Mouse (Mus musculus): ENCODE measurements around the gene Evx2.

The Evx2 gene

GRCm38 (mm10) chr2:74697567-74698121, 38.3 kb upstream of the Evx2 start, which contains the start of gene Hoxd9:
Gene Hoxd9, plus strand, starts transcription at chr2:74697727.
- in situ Hi-C loops (cut with MboI; ENCODE audit: low pct_unique_long_range_greater_than_20kb in 1 of 2, low sequenced_read_pairs in 2 of 2, unreplicated experiment in 1 of 2): loop anchor here (10.0 to 25.0 kb wide), 3 partner anchors 267 to 890 kb away; no protein-coding TSS in a partner anchor

GRCm38 (mm10) chr2:74696442-74697335, 37.3 kb upstream of the Evx2 start:
- in situ Hi-C loops (cut with MboI; ENCODE audit: low pct_unique_long_range_greater_than_20kb in 1 of 2, low sequenced_read_pairs in 2 of 2, unreplicated experiment in 1 of 2): loop anchor here (10.0 to 25.0 kb wide), 3 partner anchors 268 to 891 kb away; no protein-coding TSS in a partner anchor

GRCm38 (mm10) chr2:74695813-74696430, 36.6 kb upstream of the Evx2 start:
- in situ Hi-C loops (cut with MboI; ENCODE audit: low pct_unique_long_range_greater_than_20kb in 1 of 2, low sequenced_read_pairs in 2 of 2, unreplicated experiment in 1 of 2): loop anchor here (10.0 to 25.0 kb wide), 3 partner anchors 269 to 891 kb away; no protein-coding TSS in a partner anchor

GRCm38 (mm10) chr2:74695383-74695782, 36.0 kb upstream of the Evx2 start:
- in situ Hi-C loops (cut with MboI; ENCODE audit: low pct_unique_long_range_greater_than_20kb in 1 of 2, low sequenced_read_pairs in 2 of 2, unreplicated experiment in 1 of 2): loop anchor here (10.0 to 25.0 kb wide), 3 partner anchors 269 to 892 kb away; no protein-coding TSS in a partner anchor

- in situ Hi-C loops (cut with MboI; ENCODE audit: low pct_unique_long_range_greater_than_20kb in 1 of 2, low sequenced_read_pairs in 2 of 2, unreplicated experiment in 1 of 2): loop anchor here (10.0 to 25.0 kb wide), 3 partner anchors 271 to 893 kb away; no protein-coding TSS in a partner anchor
Measured at GRCm38 (mm10) chr2:74694066-74694465, 34.7 kb upstream of the Evx2 start.

- in situ Hi-C loops (cut with MboI; ENCODE audit: low pct_unique_long_range_greater_than_20kb in 1 of 2, low sequenced_read_pairs in 2 of 2, unreplicated experiment in 1 of 2): loop anchor here (10.0 to 25.0 kb wide), 3 partner anchors 271 to 894 kb away; no protein-coding TSS in a partner anchor
Measured at GRCm38 (mm10) chr2:74693432-74693827, 34.1 kb upstream of the Evx2 start.

GRCm38 (mm10) chr2:74692808-74693431, 33.6 kb upstream of the Evx2 start:
- in situ Hi-C loops (cut with MboI; ENCODE audit: low pct_unique_long_range_greater_than_20kb in 1 of 2, low sequenced_read_pairs in 2 of 2, unreplicated experiment in 1 of 2): loop anchor here (10.0 to 25.0 kb wide), 3 partner anchors 272 to 894 kb away; no protein-coding TSS in a partner anchor

GRCm38 (mm10) chr2:74691995-74692807, 32.8 kb upstream of the Evx2 start:
- in situ Hi-C loops (cut with MboI; ENCODE audit: low pct_unique_long_range_greater_than_20kb in 1 of 2, low sequenced_read_pairs in 2 of 2, unreplicated experiment in 1 of 2): loop anchor here (10.0 to 25.0 kb wide), 3 partner anchors 273 to 895 kb away; no protein-coding TSS in a partner anchor

- in situ Hi-C loops (cut with MboI; ENCODE audit: low pct_unique_long_range_greater_than_20kb in 1 of 2, low sequenced_read_pairs in 2 of 2, unreplicated experiment in 1 of 2): loop anchor here (10.0 to 25.0 kb wide), 3 partner anchors 274 to 896 kb away; no protein-coding TSS in a partner anchor
Measured at GRCm38 (mm10) chr2:74691022-74691951, 31.9 kb upstream of the Evx2 start, which contains the start of gene Hoxd10. Gene Hoxd10, plus strand, starts transcription at chr2:74691924.

- in situ Hi-C loops (cut with MboI; ENCODE audit: low pct_unique_long_range_greater_than_20kb in 1 of 2, low sequenced_read_pairs in 2 of 2, unreplicated experiment in 1 of 2): loop anchor here (10.0 to 25.0 kb wide), 3 partner anchors 274 to 897 kb away; no protein-coding TSS in a partner anchor
Measured at GRCm38 (mm10) chr2:74690338-74690716, 31.0 kb upstream of the Evx2 start.

- in situ Hi-C loops (cut with MboI; ENCODE audit: low pct_unique_long_range_greater_than_20kb in 1 of 2, low sequenced_read_pairs in 2 of 2, unreplicated experiment in 1 of 2): loop anchor here (10.0 to 25.0 kb wide), 4 partner anchors 45 to 898 kb away; no protein-coding TSS in a partner anchor
Measured at GRCm38 (mm10) chr2:74689574-74690337, 30.4 kb upstream of the Evx2 start.

- in situ Hi-C loops (cut with MboI; ENCODE audit: low pct_unique_long_range_greater_than_20kb in 1 of 2, low sequenced_read_pairs in 2 of 2, unreplicated experiment in 1 of 2): loop anchor here (10.0 to 25.0 kb wide), 2 partner anchors 46 to 898 kb away; no protein-coding TSS in a partner anchor
Measured at GRCm38 (mm10) chr2:74688795-74689573, 29.6 kb upstream of the Evx2 start.

GRCm38 (mm10) chr2:74687698-74688555, 28.6 kb upstream of the Evx2 start:
- in situ Hi-C loops (cut with MboI; ENCODE audit: low pct_unique_long_range_greater_than_20kb in 1 of 2, low sequenced_read_pairs in 2 of 2, unreplicated experiment in 1 of 2): loop anchor here (10.0 to 25.0 kb wide), 2 partner anchors 47 to 899 kb away; no protein-coding TSS in a partner anchor
